Mouse (Mus musculus) midbrain, postnatal 0 days (tissue): ENCODE results near the gene Zmiz1. TPM values are rescaled to one million over a fixed set of nuclear protein-coding genes. Genes with fewer than 3 reads are reported as not detected.
A peak's percentile ranks its signal among the peaks of the same experiment; 100 is the strongest.

Source experiments
- ATAC-seq: fragments of 200-750 bp; cut with Nextera tagmentation; 2 replicates; pipeline ENCODE4 v1.8.0; 2017; ENCODE audit warnings: moderate number of reproducible peaks, mild to moderate bottlenecking, moderate TSS enrichment, moderate library complexity; ENCODE audit not compliant: low FRiP score
- DNase-seq: peaks from one replicate; pipeline ENCODE4 v3.0.0-alpha.2; 2015; ENCODE audit warnings: low spot score
- H3K27ac ChIP-seq: fragments of 300-500 bp; sonication (generic); 2 replicates; pipeline ENCODE4 v1.5.1; 2014; ENCODE audit warnings: low read depth, mild to moderate bottlenecking, low read length, mixed read lengths
- H3K27me3 ChIP-seq: fragments of 300-500 bp; sonication (generic); 2 replicates; pipeline ENCODE4 v1.6.1; 2014; ENCODE audit warnings: low read length, control low read depth, mixed read lengths; ENCODE audit not compliant: insufficient read depth
- H3K36me3 ChIP-seq: fragments of 300-500 bp; sonication (generic); 2 replicates; pipeline ENCODE4 v1.6.1; 2014; ENCODE audit warnings: low read length, control low read depth, mixed read lengths; ENCODE audit not compliant: insufficient read depth
- H3K4me1 ChIP-seq: fragments of 300-500 bp; sonication (generic); 2 replicates; pipeline ENCODE4 v1.6.1; 2014; ENCODE audit warnings: mild to moderate bottlenecking, control low read depth, antibody characterized with exemption, low read length, mixed read lengths; ENCODE audit not compliant: insufficient read depth
- H3K4me2 ChIP-seq: fragments of 300-500 bp; sonication (generic); 2 replicates; pipeline ENCODE4 v1.6.1; 2014; ENCODE audit warnings: low read depth, mild to moderate bottlenecking, low read length, mixed read lengths; ENCODE audit not compliant: poor library complexity, severe bottlenecking
- H3K4me3 ChIP-seq: fragments of 300-500 bp; sonication (generic); 2 replicates; pipeline ENCODE4 v1.5.1; 2014; ENCODE audit warnings: low read depth, mild to moderate bottlenecking, low read length, moderate library complexity
- H3K9ac ChIP-seq: fragments of 300-500 bp; sonication (generic); replicated peaks from 2 replicates; pipeline ENCODE4 v1.6.1; 2014; ENCODE audit warnings: mild to moderate bottlenecking, low read length, moderate library complexity, mixed read lengths; ENCODE audit not compliant: poor library complexity, severe bottlenecking
- H3K9me3 ChIP-seq: fragments of 300-500 bp; sonication (generic); 2 replicates; pipeline ENCODE4 v1.6.1; 2016; ENCODE audit warnings: low read length, control low read depth
- CTCF ChIP-seq: IDR thresholded peaks from 2 replicates; pipeline ENCODE4 v1.5.1; 2016; ENCODE audit warnings: antibody characterized with exemption, mild to moderate bottlenecking
- WGBS: fragments of 180-500 bp; shearing (Covaris S2); extraction: QIAGEN DNeasy Blood & Tissue Kit; methylation state at CpG from one replicate; pipeline ENCODE4 v1.1.7; 2014; 5-methylcytosine and 5-hydroxymethylcytosine counted together
- polyA plus RNA-seq: library from polyadenylated mRNA; unstranded; fragments of >200 nt; fragmentation: Nextera tagmentation; extraction: Ambion mirVana; gene quantifications from 2 replicates; pipeline ENCODE4 v1.2.1, GENCODE M21; 2015
- total RNA-seq: library from RNA; depleted of rRNA; stranded (reverse); fragments of >200 nt; gene quantifications from 2 replicates; pipeline ENCODE4 v1.2.3, GENCODE M21; 2014

Gene Zmiz1
- total and polyA plus RNA-seq, 2 experiments from 2014 or later: 51.7 to 130 TPM

DNA sequence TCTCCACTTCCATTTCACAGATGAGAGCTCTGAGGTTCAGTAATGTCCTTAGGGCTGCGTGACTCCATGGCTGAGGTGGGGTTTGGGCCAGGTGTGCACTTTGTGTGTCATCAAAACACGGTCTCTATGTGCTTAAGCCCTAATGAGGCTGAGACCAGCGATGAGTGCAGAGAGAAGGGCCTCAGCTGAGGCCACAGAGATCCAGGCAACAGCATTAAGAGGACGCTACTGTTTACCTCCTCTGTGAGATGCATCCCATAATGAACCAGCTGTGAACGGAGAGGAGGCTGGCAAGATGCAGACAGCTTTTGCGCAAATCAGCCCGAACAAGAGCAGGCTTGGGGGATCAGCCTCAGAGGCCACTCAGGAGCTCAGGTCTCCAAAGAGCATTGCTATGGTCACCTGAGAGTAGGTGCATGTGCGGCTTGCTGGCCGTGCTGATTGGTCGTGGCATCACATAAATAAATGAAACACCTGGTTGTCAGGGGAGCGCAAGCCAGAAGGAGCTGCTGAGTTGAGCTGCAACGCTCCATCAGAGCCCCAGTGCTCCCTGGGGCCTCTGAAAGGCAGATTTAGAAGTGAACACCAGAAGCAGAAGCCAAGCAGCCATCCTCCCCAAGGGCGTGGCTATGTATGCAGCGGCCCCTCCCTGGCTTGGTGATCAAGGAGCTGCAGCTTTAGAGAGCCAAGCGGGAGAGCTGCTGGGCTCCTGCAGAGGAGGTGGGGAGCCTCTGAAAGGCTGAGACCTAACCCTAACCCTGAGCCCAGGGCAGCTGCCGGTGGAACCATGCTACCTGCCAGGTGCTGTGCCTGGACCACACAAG lies 115.3 kb downstream of the Zmiz1 start:
- Histone ChIP-seq H3K4me2 (no peak overlapping the region), H3K4me3 (no peak overlapping the region), H3K9me3 (no peaks in the 10 kb centered on the region), H3K9ac (peak overlapping the region; percentile 44; the same call in 1 of the 2 replicates), H3K27me3 (no peaks in the 10 kb centered on the region), H3K4me1 (peaks cover 13% of the 10 kb centered on the region; the same call in 1 of the 2 replicates), H3K27ac (peak overlapping the region; percentile 44; the same call in 1 of the 2 replicates), H3K36me3 (peaks cover 23% of the 10 kb centered on the region)
- ATAC-seq: peak; percentile 38; the same call in 1 of the 2 replicates
- 37% methylated on average over 16 of the region's 16 CpGs for WGBS
- no peak for TF ChIP-seq CTCF
- peak; percentile 57 for DNase-seq

GRCm38 (mm10) chr14:25576642-25577041 lies 117.7 kb downstream of the Zmiz1 start:
- Histone ChIP-seq H3K4me3 (no peak overlapping the region), H3K4me1 (peaks cover 13% of the 10 kb centered on the region; the same call in 1 of the 2 replicates), H3K9ac (no peak overlapping the region), H3K4me2 (no peak overlapping the region), H3K27ac (no peak overlapping the region), H3K27me3 (no peaks in the 10 kb centered on the region), H3K9me3 (no peaks in the 10 kb centered on the region), H3K36me3 (peaks cover 23% of the 10 kb centered on the region)
- ATAC-seq (no peak), DNase-seq (no peak)
- TF ChIP-seq CTCF: no peak
- 90% methylated on average over 3 of the region's 3 CpGs for WGBS

- H3K4me3 ChIP-seq: no peak overlapping the region
- 28% methylated on average over 3 of the region's 3 CpGs for WGBS
- peaks cover 13% of the 10 kb centered on the region; the same call in 1 of the 2 replicates for H3K4me1 ChIP-seq
- ATAC-seq: no peak
- no peaks in the 10 kb centered on the region for H3K9me3 ChIP-seq
- no peak overlapping the region for H3K9ac ChIP-seq
- H3K4me2 ChIP-seq: no peak overlapping the region
- DNase-seq: no peak
- H3K36me3 ChIP-seq: peaks cover 21% of the 10 kb centered on the region
- no peaks in the 10 kb centered on the region for H3K27me3 ChIP-seq
- H3K27ac ChIP-seq: no peak overlapping the region
- no peak for TF ChIP-seq CTCF
Observed at GRCm38 (mm10) chr14:25577431-25577830, 118.4 kb downstream of the Zmiz1 start.

GRCm38 (mm10) chr14:25579597-25579996 lies 120.6 kb downstream of the Zmiz1 start:
- no peak overlapping the region for H3K4me2 ChIP-seq
- H3K9ac ChIP-seq: no peak overlapping the region
- ATAC-seq: no peak
- H3K36me3 ChIP-seq: peaks cover 19% of the 10 kb centered on the region
- 73% methylated on average over 7 of the region's 7 CpGs for WGBS
- no peak overlapping the region for H3K4me3 ChIP-seq
- no peaks in the 10 kb centered on the region for H3K9me3 ChIP-seq
- DNase-seq: no peak
- no peak for TF ChIP-seq CTCF
- peaks cover 3% of the 10 kb centered on the region; the same call in 1 of the 2 replicates for H3K4me1 ChIP-seq
- no peaks in the 10 kb centered on the region for H3K27me3 ChIP-seq
- H3K27ac ChIP-seq: no peak overlapping the region

DNA sequence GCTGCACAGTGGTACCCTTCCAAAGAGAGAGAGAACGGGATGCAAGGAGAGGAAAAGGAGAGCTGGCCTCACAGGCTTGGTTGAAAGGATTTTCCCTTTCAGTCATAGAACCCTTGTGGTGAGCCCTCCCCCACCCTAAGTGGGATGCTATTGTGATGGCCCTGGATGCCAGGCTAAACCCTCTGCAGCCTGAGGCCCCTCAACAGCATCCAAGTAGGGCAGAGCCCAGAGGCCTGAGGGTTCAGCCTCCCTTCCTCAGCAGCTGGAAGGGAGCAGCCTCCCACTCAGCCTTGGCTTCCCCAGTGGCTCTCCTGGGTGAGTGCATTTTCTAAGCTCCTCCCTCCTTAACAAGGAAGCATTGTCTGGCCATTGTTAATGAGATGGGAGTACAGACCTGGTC lies 121.4 kb downstream of the Zmiz1 start:
- H3K4me3 ChIP-seq: no peak overlapping the region
- H3K27me3 ChIP-seq: no peaks in the 10 kb centered on the region
- H3K27ac ChIP-seq: no peak overlapping the region
- 36% methylated on average over 1 of the region's 1 CpGs for WGBS
- 0 out of 2 replicates have a peak, but pooled peaks cover 2% of the 10 kb centered on the region for H3K4me1 ChIP-seq
- ATAC-seq (no peak), DNase-seq (no peak)
- H3K36me3 ChIP-seq: peaks cover 18% of the 10 kb centered on the region
- H3K4me2 ChIP-seq: no peak overlapping the region
- H3K9me3 ChIP-seq: no peaks in the 10 kb centered on the region
- no peak overlapping the region for H3K9ac ChIP-seq
- no peak for TF ChIP-seq CTCF

DNA sequence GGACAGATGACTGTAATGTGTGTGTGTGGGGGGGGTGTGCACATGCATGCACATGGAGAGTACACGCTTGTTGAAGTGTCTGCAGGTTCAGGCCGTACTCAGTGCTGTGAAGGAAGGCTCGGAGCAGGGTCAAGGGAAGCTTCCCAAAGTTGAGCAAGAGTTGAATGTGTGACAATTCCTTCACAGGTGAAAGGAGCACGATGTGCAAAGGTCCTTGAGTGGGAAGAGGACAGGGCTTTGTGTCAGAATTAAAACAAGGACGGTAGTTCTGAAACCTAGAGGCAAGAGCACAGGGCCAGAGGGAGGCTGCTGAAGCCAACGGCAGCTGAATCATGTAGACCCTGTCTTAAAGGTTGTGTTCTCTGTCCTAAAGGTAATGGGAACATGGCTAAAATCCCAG lies 123.6 kb downstream of the Zmiz1 start:
- no peaks in the 10 kb centered on the region for H3K9me3 ChIP-seq
- ATAC-seq (no peak), DNase-seq (no peak)
- no peak overlapping the region for H3K4me2 ChIP-seq
- TF ChIP-seq CTCF: no peak
- peaks cover 4% of the 10 kb centered on the region for H3K36me3 ChIP-seq
- no peaks in the 10 kb centered on the region for H3K27me3 ChIP-seq
- H3K27ac ChIP-seq: no peak overlapping the region
- 95% methylated on average over 6 of the region's 6 CpGs for WGBS
- H3K4me1 ChIP-seq: peaks cover 15% of the 10 kb centered on the region
- no peak overlapping the region for H3K4me3 ChIP-seq
- no peak overlapping the region for H3K9ac ChIP-seq
